Mouse (Mus musculus) brain, embryonic 14.5 days (tissue): ENCODE measurements at regions not wholly inside any gene's neighbourhood (a gene's known extent, or its start where the extent isn't known, plus 50 kb on each side); places are given as distances from the start of the nearest gene placed in this dataset.

ENCODE experiments used
- CTCF ChIP-seq: fragments of 200-500 bp; IDR thresholded peaks from 2 replicates; pipeline ENCODE4 v1.5.1; 2012; ENCODE audit warnings: inconsistent platforms, mild to moderate bottlenecking, moderate library complexity, borderline replicate concordance; ENCODE audit not compliant: insufficient read depth, insufficient read length; ENCODE audit errors: extremely low read depth
- POLR2A ChIP-seq: fragments of 200-500 bp; IDR thresholded peaks from 2 replicates; pipeline ENCODE4 v1.6.1; 2012; ENCODE audit warnings: mild to moderate bottlenecking, inconsistent platforms, borderline replicate concordance; ENCODE audit not compliant: poor library complexity, insufficient read depth, insufficient read length, severe bottlenecking; ENCODE audit errors: extremely low read depth

GRCm38 (mm10) chr14:96838910-96839309 lies 320.0 kb upstream of the Klhl1 start:
- no peak for TF ChIP-seq CTCF
- TF ChIP-seq POLR2A = no peak
